Mouse (Mus musculus): ENCODE data around the gene Bmp4. TPM values are rescaled to one million over a fixed set of nuclear protein-coding genes. Genes with fewer than 3 reads are reported as not detected.

The Bmp4 gene
- polyA plus RNA-seq (2012; rRNA removed) = 6.9 and 7.7 TPM in 2 replicates

GRCm38 (mm10) chr14:46390249-46390775, at the start of gene Bmp4:
Gene Bmp4, minus strand, starts transcription at chr14:46390669.
- TF ChIP-seq POLR2A (IDR thresholded peaks at IDR 0.05; ENCODE audit: extremely low read depth, insufficient read depth, low read length) = no peak
- TF ChIP-seq CTCF (IDR thresholded peaks at IDR 0.05; ENCODE audit: extremely low read depth, insufficient read depth, low read length) = no peak
- Histone ChIP-seq H3K4me3 (ENCODE audit: insufficient read depth, low read length) (no peak within 1 kb of the TSS), H3K27ac (ENCODE audit: insufficient read depth, low read length) (no peak within 1 kb of the TSS), H3K4me1 (ENCODE audit: control insufficient read depth, insufficient read depth, low read length) (no peaks in the 10 kb centered on the region)

GRCm38 (mm10) chr14:46439461-46440048, 49.1 kb upstream of the Bmp4 start:
- no peaks in the 10 kb centered on the region for H3K4me1 ChIP-seq (ENCODE audit: control insufficient read depth, insufficient read depth, low read length)
- H3K4me3 ChIP-seq (ENCODE audit: insufficient read depth, low read length) = no peak overlapping the region
- no peak overlapping the region for H3K27ac ChIP-seq (ENCODE audit: insufficient read depth, low read length)
- TF ChIP-seq CTCF (IDR thresholded peaks at IDR 0.05; ENCODE audit: extremely low read depth, insufficient read depth, low read length) = no peak
- TF ChIP-seq POLR2A (IDR thresholded peaks at IDR 0.05; ENCODE audit: extremely low read depth, insufficient read depth, low read length) = no peak

DNA sequence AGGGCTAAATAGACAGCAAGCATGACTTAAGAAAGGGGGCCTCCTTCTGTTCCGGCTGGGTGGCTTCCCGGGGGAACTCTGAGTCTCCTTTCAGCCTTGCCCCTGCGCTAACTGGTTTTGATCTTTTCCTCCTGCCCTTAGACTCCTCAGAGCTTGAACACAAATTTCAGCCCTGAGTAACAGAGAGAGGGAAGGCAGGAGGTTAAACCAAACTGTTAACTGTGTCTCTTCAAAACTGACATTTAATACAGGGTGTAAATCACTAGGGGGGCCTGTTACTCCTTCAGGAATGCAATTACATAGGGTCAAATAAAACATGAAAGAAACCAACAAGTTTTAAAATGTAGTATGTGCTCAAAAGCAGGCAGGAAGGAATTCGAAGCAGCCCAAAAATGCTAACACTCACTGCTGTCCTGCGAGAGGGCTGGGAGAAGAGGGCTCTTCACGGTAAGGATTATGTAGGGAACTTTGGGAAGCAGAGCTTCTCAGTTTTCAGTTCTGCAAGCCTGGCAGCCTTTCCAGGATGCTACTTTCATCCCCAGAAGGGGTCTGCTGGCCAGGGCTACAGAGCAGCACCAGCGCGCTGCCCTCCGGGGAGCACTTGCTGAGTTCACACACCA, 46.1 kb upstream of the Bmp4 start:
- Histone ChIP-seq H3K4me3 (ENCODE audit: insufficient read depth, low read length) (no peak overlapping the region), H3K4me1 (ENCODE audit: control insufficient read depth, insufficient read depth, low read length) (no peaks in the 10 kb centered on the region)
- no peak for TF ChIP-seq CTCF (IDR thresholded peaks at IDR 0.05; ENCODE audit: extremely low read depth, insufficient read depth, low read length)
- TF ChIP-seq POLR2A (IDR thresholded peaks at IDR 0.05; ENCODE audit: extremely low read depth, insufficient read depth, low read length) = no peak

DNA sequence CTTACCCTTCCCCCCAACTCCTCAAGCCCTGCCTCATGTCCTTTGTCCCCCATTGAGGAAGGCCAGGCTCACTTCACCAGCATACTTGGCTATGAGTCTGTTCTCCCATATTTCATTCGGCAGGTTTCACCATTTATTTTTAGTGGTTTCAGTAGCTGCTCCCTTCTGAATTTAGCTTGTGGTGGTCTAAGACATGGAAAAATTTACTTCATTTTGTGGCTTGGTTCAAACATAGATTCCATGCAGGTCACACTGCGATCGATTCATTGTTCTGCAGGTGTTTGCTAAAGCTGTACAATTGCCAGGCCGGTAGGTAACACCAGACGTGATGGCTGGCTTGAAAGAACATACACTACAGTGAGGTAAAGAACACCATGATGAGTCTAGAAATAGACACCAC, 39.8 kb upstream of the Bmp4 start:
- Histone ChIP-seq H3K4me1 (ENCODE audit: control insufficient read depth, insufficient read depth, low read length) (no peaks in the 10 kb centered on the region), H3K27ac (ENCODE audit: insufficient read depth, low read length) (no peak overlapping the region), H3K4me3 (ENCODE audit: insufficient read depth, low read length) (no peak overlapping the region)
- no peak for TF ChIP-seq POLR2A (IDR thresholded peaks at IDR 0.05; ENCODE audit: extremely low read depth, insufficient read depth, low read length)
- no peak for TF ChIP-seq CTCF (IDR thresholded peaks at IDR 0.05; ENCODE audit: extremely low read depth, insufficient read depth, low read length)

More for the DNA sequence above, 46.1 kb upstream of the Bmp4 start:
- no peak overlapping the region for H3K27ac ChIP-seq (ENCODE audit: insufficient read depth, low read length)

- no peak for TF ChIP-seq POLR2A (IDR thresholded peaks at IDR 0.05; ENCODE audit: extremely low read depth, insufficient read depth, low read length)
- TF ChIP-seq CTCF (IDR thresholded peaks at IDR 0.05; ENCODE audit: extremely low read depth, insufficient read depth, low read length) = no peak
- Histone ChIP-seq H3K4me1 (ENCODE audit: control insufficient read depth, insufficient read depth, low read length) (no peaks in the 10 kb centered on the region), H3K4me3 (ENCODE audit: insufficient read depth, low read length) (no peak overlapping the region), H3K27ac (ENCODE audit: insufficient read depth, low read length) (no peak overlapping the region)
These were observed 36.8 kb upstream of the Bmp4 start for GRCm38 (mm10) chr14:46427251-46427650.

DNA sequence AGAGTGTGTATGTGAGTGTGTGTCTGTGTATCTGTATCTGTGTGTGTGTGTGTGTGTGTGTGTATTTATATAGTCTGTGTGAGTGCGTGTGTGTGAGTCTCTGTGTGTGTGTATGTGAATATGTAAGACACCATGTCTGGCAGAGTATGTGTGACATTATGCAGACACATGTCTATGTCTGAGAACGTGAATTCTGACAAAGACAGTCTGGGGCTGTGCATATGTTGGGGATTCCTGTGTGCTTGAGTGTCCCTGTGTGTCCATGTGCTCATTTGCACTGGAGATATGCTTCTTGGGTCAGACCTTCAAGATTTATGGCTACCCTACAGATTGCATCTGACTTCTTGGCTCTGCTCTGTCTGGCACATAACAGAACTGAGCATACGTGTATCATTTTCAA, 31.4 kb upstream of the Bmp4 start:
- Histone ChIP-seq H3K4me1 (ENCODE audit: control insufficient read depth, insufficient read depth, low read length) (no peaks in the 10 kb centered on the region), H3K27ac (ENCODE audit: insufficient read depth, low read length) (no peak overlapping the region), H3K4me3 (ENCODE audit: insufficient read depth, low read length) (no peak overlapping the region)
- TF ChIP-seq POLR2A (IDR thresholded peaks at IDR 0.05; ENCODE audit: extremely low read depth, insufficient read depth, low read length) (no peak), CTCF (IDR thresholded peaks at IDR 0.05; ENCODE audit: extremely low read depth, insufficient read depth, low read length) (no peak)

- TF ChIP-seq POLR2A (IDR thresholded peaks at IDR 0.05; ENCODE audit: extremely low read depth, insufficient read depth, low read length) = no peak
- TF ChIP-seq CTCF (IDR thresholded peaks at IDR 0.05; ENCODE audit: extremely low read depth, insufficient read depth, low read length) = no peak
- Histone ChIP-seq H3K27ac (ENCODE audit: insufficient read depth, low read length) (no peak overlapping the region), H3K4me1 (ENCODE audit: control insufficient read depth, insufficient read depth, low read length) (no peaks in the 10 kb centered on the region), H3K4me3 (ENCODE audit: insufficient read depth, low read length) (no peak overlapping the region)
These were observed 28.8 kb upstream of the Bmp4 start for GRCm38 (mm10) chr14:46419269-46419668.

GRCm38 (mm10) chr14:46418371-46419097, 28.1 kb upstream of the Bmp4 start:
- no peak overlapping the region for H3K27ac ChIP-seq (ENCODE audit: insufficient read depth, low read length)
- no peak overlapping the region for H3K4me3 ChIP-seq (ENCODE audit: insufficient read depth, low read length)
- TF ChIP-seq POLR2A (IDR thresholded peaks at IDR 0.05; ENCODE audit: extremely low read depth, insufficient read depth, low read length) (no peak), CTCF (IDR thresholded peaks at IDR 0.05; ENCODE audit: extremely low read depth, insufficient read depth, low read length) (no peak)
- H3K4me1 ChIP-seq (ENCODE audit: control insufficient read depth, insufficient read depth, low read length) = no peaks in the 10 kb centered on the region

GRCm38 (mm10) chr14:46412497-46413000, 22.1 kb upstream of the Bmp4 start:
- Histone ChIP-seq H3K4me3 (ENCODE audit: insufficient read depth, low read length) (no peak overlapping the region), H3K4me1 (ENCODE audit: control insufficient read depth, insufficient read depth, low read length) (no peaks in the 10 kb centered on the region), H3K27ac (ENCODE audit: insufficient read depth, low read length) (no peak overlapping the region)
- TF ChIP-seq CTCF (IDR thresholded peaks at IDR 0.05; ENCODE audit: extremely low read depth, insufficient read depth, low read length) (no peak), POLR2A (IDR thresholded peaks at IDR 0.05; ENCODE audit: extremely low read depth, insufficient read depth, low read length) (no peak)
